Mouse (Mus musculus): Measurements from ENCODE around the gene Olfr1351.
"Not testable (repeated sequence)": the region's sequence is repeated elsewhere in the genome, so short reads cannot be mapped to it uniquely, and the experiment has no call there.

Gene Olfr1351

GRCm38 (mm10) chr10:79012172-79012571, at the start of gene Olfr1351:
Olfr1351 (plus strand) TSS chr10:79012472.
- DNase-seq (ENCODE audit: low spot score): no peak

- not testable (repeated sequence) for DNase-seq (ENCODE audit: low spot score)
These were observed 49.3 kb upstream of the Olfr1351 start, which contains the start of gene Olfr1353 for GRCm38 (mm10) chr10:78963009-78963408. Olfr1353 (plus strand) TSS chr10:78963309.

GRCm38 (mm10) chr10:78980750-78981149, 31.5 kb upstream of the Olfr1351 start, which contains the start of gene Olfr1352:
Olfr1352 (plus strand) TSS chr10:78981050.
- no peak for DNase-seq (ENCODE audit: low spot score)

GRCm38 (mm10) chr10:79028441-79028840, 16.2 kb downstream of the Olfr1351 start, which contains the start of gene Olfr57:
Olfr57 (plus strand) TSS chr10:79028741.
- DNase-seq (ENCODE audit: low spot score): no peak

GRCm38 (mm10) chr10:79042457-79042856, 30.2 kb downstream of the Olfr1351 start:
- not testable (repeated sequence) for DNase-seq (ENCODE audit: low spot score)

GRCm38 (mm10) chr10:79057370-79057769, 45.1 kb downstream of the Olfr1351 start:
- not testable (repeated sequence) for DNase-seq (ENCODE audit: low spot score)
